Mouse (Mus musculus) kidney, postnatal 0 days (tissue): ENCODE results near the gene Tbck. TPM values are rescaled to one million over a fixed set of nuclear protein-coding genes. Genes with fewer than 3 reads are reported as not detected.

ENCODE experiments used
- ATAC-seq: fragments of 200-750 bp; cut with Nextera tagmentation; replicated peaks from 2 replicates; pipeline ENCODE4 v1.8.0; 2017; ENCODE audit warnings: low read depth, moderate number of reproducible peaks, moderate TSS enrichment, moderate library complexity; ENCODE audit not compliant: low FRiP score
- DNase-seq: peaks from one replicate; pipeline ENCODE4 v3.0.0-alpha.2; 2016; ENCODE audit warnings: low spot score
- H3K27ac ChIP-seq: fragments of 300-500 bp; sonication (generic); 2 replicates; pipeline ENCODE4 v1.5.1; 2014; ENCODE audit warnings: mild to moderate bottlenecking
- H3K27me3 ChIP-seq: fragments of 300-500 bp; sonication (generic); 2 replicates; pipeline ENCODE4 v1.6.1; 2014; ENCODE audit warnings: low read length, mixed read lengths; ENCODE audit not compliant: insufficient read depth
- H3K36me3 ChIP-seq: fragments of 300-500 bp; sonication (generic); 2 replicates; pipeline ENCODE4 v1.6.1; 2014; ENCODE audit warnings: low read length, mixed read lengths; ENCODE audit not compliant: insufficient read depth
- H3K4me1 ChIP-seq: fragments of 300-500 bp; sonication (generic); replicated peaks from 2 replicates; pipeline ENCODE4 v1.6.1; 2014; ENCODE audit warnings: antibody characterized with exemption, low read length, mixed read lengths; ENCODE audit not compliant: insufficient read depth
- H3K4me2 ChIP-seq: fragments of 300-500 bp; sonication (generic); 2 replicates; pipeline ENCODE4 v1.6.1; 2014; ENCODE audit warnings: mild to moderate bottlenecking, low read length, moderate library complexity, mixed read lengths
- H3K4me3 ChIP-seq: fragments of 300-500 bp; sonication (generic); replicated peaks from 2 replicates; pipeline ENCODE4 v1.5.1; 2014; ENCODE audit warnings: low read depth, low read length
- H3K9ac ChIP-seq: fragments of 300-500 bp; sonication (generic); 2 replicates; pipeline ENCODE4 v1.6.1; 2014; ENCODE audit warnings: low read depth, low read length
- H3K9me3 ChIP-seq: fragments of 300-500 bp; sonication (generic); replicated peaks from 2 replicates; pipeline ENCODE4 v1.6.1; 2016; ENCODE audit warnings: low read length, inconsistent platforms, mixed read lengths
- CTCF ChIP-seq: IDR thresholded peaks from 2 replicates; pipeline ENCODE4 v1.5.1; 2016; ENCODE audit warnings: antibody characterized with exemption, low read depth, mild to moderate bottlenecking, moderate library complexity
- WGBS: fragments of 180-500 bp; shearing (Covaris S2); extraction: QIAGEN DNeasy Blood & Tissue Kit; methylation state at CpG from one replicate; pipeline ENCODE4 v1.1.7; 2014; 5-methylcytosine and 5-hydroxymethylcytosine counted together
- polyA plus RNA-seq: library from polyadenylated mRNA; unstranded; fragments of >200 nt; fragmentation: Nextera tagmentation; extraction: Ambion mirVana; gene quantifications from 2 replicates; pipeline ENCODE4 v1.2.1, GENCODE M21; 2015

Tbck gene
- polyA plus RNA-seq, 1 experiment from 2014 or later, result 19.6 TPM

DNA sequence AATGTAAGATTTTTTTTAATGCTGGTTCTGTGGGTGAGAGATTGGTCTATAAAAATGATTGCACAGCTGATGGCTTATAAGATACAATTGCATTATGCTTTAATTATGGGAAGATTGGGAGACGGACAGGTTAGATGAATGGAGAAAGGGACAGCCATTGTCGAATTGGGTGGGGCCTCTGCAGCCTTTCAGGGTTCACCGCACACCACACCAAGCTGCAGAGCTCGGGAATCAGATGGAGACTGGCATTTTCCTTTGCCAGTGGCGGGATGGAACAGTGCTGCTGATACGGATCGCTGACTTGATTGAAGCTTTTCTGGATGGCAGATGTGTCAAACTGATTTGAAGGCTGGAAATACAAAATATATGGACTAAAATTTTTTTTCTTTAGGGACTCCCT is 88.1 kb downstream of the Tbck start:
- peaks cover 4% of the 10 kb centered on the region; the same call in 1 of the 2 replicates for H3K36me3 ChIP-seq
- H3K4me2 ChIP-seq, result no peak overlapping the region
- 60% methylated on average over 7 of the region's 7 CpGs for WGBS
- H3K4me3 ChIP-seq, result no peak overlapping the region
- H3K27ac ChIP-seq, result no peak overlapping the region
- TF ChIP-seq CTCF, result no peak
- ATAC-seq (no peak), DNase-seq (peak; percentile 3)
- no peak overlapping the region for H3K9ac ChIP-seq
- no peaks in the 10 kb centered on the region for H3K9me3 ChIP-seq
- no peaks in the 10 kb centered on the region for H3K27me3 ChIP-seq
- H3K4me1 ChIP-seq, result no peaks in the 10 kb centered on the region

DNA sequence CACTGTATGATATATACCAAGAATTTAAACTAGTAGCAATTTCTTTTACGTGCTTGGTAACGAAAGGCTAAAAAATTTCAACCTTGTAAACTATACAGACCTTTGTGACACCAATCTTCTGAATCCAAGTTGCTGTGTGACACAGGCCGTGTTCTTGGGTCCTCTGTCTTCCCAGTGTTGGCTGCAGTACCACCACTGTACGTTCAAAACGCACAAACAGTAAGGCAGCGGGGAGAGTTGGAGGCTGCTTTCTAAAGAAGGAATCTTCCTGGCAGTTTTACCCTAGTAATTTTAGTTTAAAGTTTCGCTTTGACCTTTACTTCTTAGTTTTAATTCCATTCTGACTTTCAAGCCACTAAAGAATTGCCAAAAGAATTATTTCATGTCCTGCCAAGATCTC is 92.7 kb downstream of the Tbck start:
- ATAC-seq (no peak), DNase-seq (no peak)
- no peaks in the 10 kb centered on the region for H3K9me3 ChIP-seq
- H3K36me3 ChIP-seq, result peaks cover 4% of the 10 kb centered on the region; the same call in 1 of the 2 replicates
- no peak overlapping the region for H3K4me3 ChIP-seq
- no peaks in the 10 kb centered on the region for H3K27me3 ChIP-seq
- no peak for TF ChIP-seq CTCF
- no peak overlapping the region for H3K9ac ChIP-seq
- no peaks in the 10 kb centered on the region for H3K4me1 ChIP-seq
- no peak overlapping the region for H3K27ac ChIP-seq
- 84% methylated on average over 7 of the region's 7 CpGs for WGBS
- H3K4me2 ChIP-seq, result no peak overlapping the region

DNA sequence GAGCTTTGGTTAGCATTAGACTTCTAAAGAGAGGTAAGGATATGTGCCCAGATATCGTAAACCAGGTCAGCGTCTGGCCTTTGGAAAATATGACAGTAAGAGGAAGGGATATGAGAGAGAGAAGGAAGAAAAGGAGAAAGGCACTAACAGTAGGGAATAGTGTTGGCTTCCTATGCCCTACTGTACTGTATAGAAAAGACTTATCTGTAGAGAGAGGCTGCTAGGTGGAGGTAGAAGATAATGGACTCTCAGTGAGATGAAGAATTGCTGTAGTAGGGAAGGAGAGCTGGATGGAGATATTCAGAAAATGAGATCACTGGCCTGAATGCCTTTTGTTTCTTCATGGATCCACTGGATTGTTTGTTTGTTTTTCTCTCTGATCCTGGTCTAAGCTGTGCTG is 97.2 kb downstream of the Tbck start:
- Histone ChIP-seq H3K4me2 (no peak overlapping the region), H3K27me3 (no peaks in the 10 kb centered on the region), H3K4me1 (no peaks in the 10 kb centered on the region), H3K9ac (no peak overlapping the region), H3K27ac (no peak overlapping the region), H3K4me3 (no peak overlapping the region), H3K9me3 (no peaks in the 10 kb centered on the region), H3K36me3 (0 out of 2 replicates have a peak, but pooled peaks cover 3% of the 10 kb centered on the region)
- DNase-seq, result no peak
- TF ChIP-seq CTCF, result no peak
- ATAC-seq, result no peak
- 100% methylated on average over 2 of the region's 2 CpGs for WGBS

DNA sequence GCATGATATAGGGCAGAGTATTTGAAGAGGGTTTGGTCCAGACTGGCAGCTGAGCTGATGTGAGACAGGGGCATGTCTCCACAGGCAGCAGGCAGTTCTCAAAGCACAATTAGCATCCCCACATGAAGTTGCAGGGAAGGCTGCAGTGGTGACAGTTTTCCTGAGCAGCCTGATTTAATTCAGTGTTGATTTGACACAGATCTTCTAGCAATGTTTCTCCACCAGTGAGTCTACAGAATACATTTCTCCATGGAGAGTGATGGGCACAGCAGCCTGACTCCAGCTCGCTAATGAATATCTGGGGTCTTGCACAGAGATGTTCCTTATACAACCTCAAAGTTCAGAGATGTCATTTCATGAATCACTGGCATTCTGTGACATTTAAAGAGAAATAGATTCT is 99.1 kb downstream of the Tbck start:
- Histone ChIP-seq H3K4me1 (no peaks in the 10 kb centered on the region), H3K4me2 (no peak overlapping the region), H3K27ac (no peak overlapping the region), H3K27me3 (no peaks in the 10 kb centered on the region), H3K36me3 (peaks cover 9% of the 10 kb centered on the region; the same call in 1 of the 2 replicates), H3K4me3 (no peak overlapping the region), H3K9me3 (no peaks in the 10 kb centered on the region), H3K9ac (no peak overlapping the region)
- 93% methylated on average over 1 of the region's 1 CpGs for WGBS
- no peak for TF ChIP-seq CTCF
- DNase-seq (no peak), ATAC-seq (no peak)

DNA sequence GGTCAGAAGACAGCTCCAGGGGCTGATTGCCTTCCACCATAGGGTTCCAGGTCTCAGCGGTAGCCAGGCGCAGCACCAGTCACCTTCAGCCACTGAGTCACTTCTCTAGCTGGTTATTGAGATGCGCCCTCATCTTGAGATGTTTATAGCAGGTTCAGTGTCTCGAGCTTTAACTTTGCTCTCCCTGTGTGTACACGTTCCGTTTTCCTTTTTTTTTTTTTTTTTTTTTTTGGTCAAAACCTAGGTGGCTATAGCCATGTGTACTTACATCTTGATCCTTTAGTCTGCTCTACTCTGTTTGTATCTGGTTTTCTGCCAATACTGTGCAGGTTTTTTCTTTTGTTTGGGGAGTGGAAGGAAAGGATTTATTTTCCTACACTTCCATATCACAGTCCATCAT is 100.8 kb downstream of the Tbck start:
- peaks cover 9% of the 10 kb centered on the region; the same call in 1 of the 2 replicates for H3K36me3 ChIP-seq
- no peak overlapping the region for H3K4me2 ChIP-seq
- no peaks in the 10 kb centered on the region for H3K4me1 ChIP-seq
- H3K9ac ChIP-seq, result no peak overlapping the region
- TF ChIP-seq CTCF, result no peak
- H3K9me3 ChIP-seq, result no peaks in the 10 kb centered on the region
- DNase-seq (no peak), ATAC-seq (no peak)
- no peak overlapping the region for H3K4me3 ChIP-seq
- 91% methylated on average over 6 of the region's 6 CpGs for WGBS
- no peak overlapping the region for H3K27ac ChIP-seq
- H3K27me3 ChIP-seq, result no peaks in the 10 kb centered on the region

DNA sequence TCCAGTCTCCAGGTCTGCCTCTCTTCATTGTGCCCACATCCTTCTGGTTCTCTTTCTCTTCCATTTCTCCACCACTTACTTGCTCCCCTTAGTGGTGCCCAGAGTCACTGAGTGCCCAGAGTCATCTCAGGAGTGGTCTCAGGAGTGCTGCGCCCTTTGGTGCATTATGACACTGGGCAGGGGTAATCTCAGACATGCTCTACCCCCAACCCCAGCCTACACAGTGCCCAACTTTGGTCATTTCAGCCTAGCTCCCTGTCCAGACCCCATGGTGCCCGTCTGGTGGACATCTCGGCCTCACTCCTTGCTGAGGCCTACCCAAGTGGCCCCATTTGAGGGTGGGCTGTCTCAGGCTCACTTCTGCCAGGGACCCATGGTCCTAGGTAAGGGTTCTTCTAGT is 102.7 kb downstream of the Tbck start:
- no peaks in the 10 kb centered on the region for H3K4me1 ChIP-seq
- no peaks in the 10 kb centered on the region for H3K27me3 ChIP-seq
- peaks cover 9% of the 10 kb centered on the region; the same call in 1 of the 2 replicates for H3K36me3 ChIP-seq
- H3K27ac ChIP-seq, result no peak overlapping the region
- ATAC-seq (no peak), DNase-seq (no peak)
- no peak overlapping the region for H3K4me3 ChIP-seq
- WGBS, result 92% methylated on average over 3 of the region's 3 CpGs
- no peak overlapping the region for H3K9ac ChIP-seq
- H3K9me3 ChIP-seq, result no peaks in the 10 kb centered on the region
- no peak overlapping the region for H3K4me2 ChIP-seq
- no peak for TF ChIP-seq CTCF

DNA sequence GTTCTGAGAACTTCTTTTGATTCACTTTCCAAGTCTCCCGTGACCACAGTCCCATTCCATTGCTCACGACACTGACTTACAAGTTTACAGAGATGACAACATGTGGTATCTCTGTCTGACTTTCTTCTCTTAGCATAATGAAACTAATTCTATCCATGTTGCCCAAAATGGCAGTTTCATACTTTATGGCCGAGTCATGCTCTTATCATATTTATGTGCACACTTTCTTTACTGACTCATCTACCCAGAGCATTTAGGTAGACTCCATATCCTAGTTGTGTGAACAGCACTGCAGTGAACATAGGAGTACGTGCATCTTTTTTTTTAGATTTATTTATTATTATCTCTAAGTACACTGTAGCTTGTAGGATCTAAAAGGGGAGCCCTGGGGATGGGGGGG is 103.8 kb downstream of the Tbck start:
- Histone ChIP-seq H3K36me3 (peaks cover 9% of the 10 kb centered on the region; the same call in 1 of the 2 replicates), H3K27ac (no peak overlapping the region), H3K27me3 (no peaks in the 10 kb centered on the region), H3K9ac (no peak overlapping the region), H3K4me2 (no peak overlapping the region), H3K4me3 (no peak overlapping the region), H3K9me3 (no peaks in the 10 kb centered on the region), H3K4me1 (no peaks in the 10 kb centered on the region)
- no peak for ATAC-seq
- DNase-seq, result no peak
- no peak for TF ChIP-seq CTCF
- 92% methylated on average over 4 of the region's 4 CpGs for WGBS
